Mouse (Mus musculus): ENCODE measurements around the gene Hnrnpf.

Hnrnpf gene

GRCm38 (mm10) chr6:117891369-117892160 lies 8.6 kb upstream of the Hnrnpf start:
- DNase-seq (ENCODE audit: low spot score in 2 of 2): no peak

- peak in 1 of 2 experiments; percentile 49 for DNase-seq (ENCODE audit: low spot score in 2 of 2)
Measured at GRCm38 (mm10) chr6:117892386-117892785, 7.7 kb upstream of the Hnrnpf start.

- DNase-seq (ENCODE audit: low spot score in 2 of 2): no peak
Measured at GRCm38 (mm10) chr6:117893435-117893834, 6.7 kb upstream of the Hnrnpf start.

- no peak for DNase-seq (ENCODE audit: low spot score in 2 of 2)
Measured at GRCm38 (mm10) chr6:117897800-117898199, 2.3 kb upstream of the Hnrnpf start.

- DNase-seq (ENCODE audit: low spot score in 2 of 2): no peak
Measured at GRCm38 (mm10) chr6:117901510-117902402, 1.6 kb downstream of the Hnrnpf start.

GRCm38 (mm10) chr6:117902556-117902955 lies 2.4 kb downstream of the Hnrnpf start:
- no peak for DNase-seq (ENCODE audit: low spot score in 2 of 2)

GRCm38 (mm10) chr6:117903836-117904235 lies 3.7 kb downstream of the Hnrnpf start:
- no peak for DNase-seq (ENCODE audit: low spot score in 2 of 2)

- peak in 1 of 2 experiments; percentile 23 for DNase-seq (ENCODE audit: low spot score in 2 of 2)
Measured at GRCm38 (mm10) chr6:117905260-117905930, 5.3 kb downstream of the Hnrnpf start.

GRCm38 (mm10) chr6:117906015-117906531 lies 5.9 kb downstream of the Hnrnpf start:
- peak in 1 of 2 experiments; percentile 74 for DNase-seq (ENCODE audit: low spot score in 2 of 2)

GRCm38 (mm10) chr6:117906590-117907271 lies 6.6 kb downstream of the Hnrnpf start:
- DNase-seq (ENCODE audit: low spot score in 2 of 2): peak; percentile 98

GRCm38 (mm10) chr6:117907301-117907978 lies 7.3 kb downstream of the Hnrnpf start:
- peak; percentile 86 to 87 for DNase-seq (ENCODE audit: low spot score in 2 of 2)

GRCm38 (mm10) chr6:117907979-117908355 lies 7.8 kb downstream of the Hnrnpf start:
- DNase-seq (ENCODE audit: low spot score in 2 of 2): no peak

- no peak for DNase-seq (ENCODE audit: low spot score in 2 of 2)
Measured at GRCm38 (mm10) chr6:117908424-117908900, 8.3 kb downstream of the Hnrnpf start.

GRCm38 (mm10) chr6:117910120-117910661 lies 10.1 kb downstream of the Hnrnpf start:
- no peak for DNase-seq (ENCODE audit: low spot score in 2 of 2)

GRCm38 (mm10) chr6:117914541-117914940 lies 14.4 kb downstream of the Hnrnpf start:
- no peak for DNase-seq (ENCODE audit: low spot score in 2 of 2)

- DNase-seq (ENCODE audit: low spot score in 2 of 2): no peak
Measured at GRCm38 (mm10) chr6:117916205-117916736, 16.1 kb downstream of the Hnrnpf start.

GRCm38 (mm10) chr6:117916737-117917426 lies 16.8 kb downstream of the Hnrnpf start:
- peak; percentile 87 to 90 for DNase-seq (ENCODE audit: low spot score in 2 of 2)

GRCm38 (mm10) chr6:117917576-117917975 lies 17.5 kb downstream of the Hnrnpf start:
- peak; percentile 67 to 71 for DNase-seq (ENCODE audit: low spot score in 2 of 2)

GRCm38 (mm10) chr6:117918043-117918442 lies 17.9 kb downstream of the Hnrnpf start:
- DNase-seq (ENCODE audit: low spot score in 2 of 2): no peak

All from heart, adult 9 months (tissue).